Mouse (Mus musculus) ES-E14 (cell line): ENCODE results near the gene Rnf212.

ENCODE experiments used
- CHD2 ChIP-seq: IDR thresholded peaks from 2 replicates; pipeline ENCODE4 v1.6.1; 2014; ENCODE audit warnings: mild to moderate bottlenecking, low read depth, low read length, inconsistent platforms
- HCFC1 ChIP-seq: IDR thresholded peaks from 2 replicates; pipeline ENCODE4 v1.6.1; 2012; ENCODE audit warnings: low read length, inconsistent platforms, borderline replicate concordance; ENCODE audit not compliant: insufficient read depth
- MAFK ChIP-seq: IDR thresholded peaks from 2 replicates; pipeline ENCODE4 v1.6.1; 2014; ENCODE audit warnings: mild to moderate bottlenecking, low read depth, low read length, inconsistent platforms; ENCODE audit not compliant: insufficient read depth
- ZC3H11A ChIP-seq: IDR thresholded peaks from 2 replicates; pipeline ENCODE4 v1.6.1; 2012; ENCODE audit warnings: low read depth, mild to moderate bottlenecking, inconsistent platforms, low read length, borderline replicate concordance
- ZNF384 ChIP-seq: IDR thresholded peaks from 2 replicates; pipeline ENCODE4 v1.6.1; 2012; ENCODE audit warnings: low read depth, low read length, inconsistent platforms

- TF ChIP-seq CHD2 (no peak), ZNF384 (no peak), ZC3H11A (no peak), MAFK (no peak), HCFC1 (no peak)
Observed at GRCm38 (mm10) chr5:108758396-108758795, 16.4 kb downstream of the Rnf212 start.
